Mouse (Mus musculus) spleen, embryonic (tissue): ENCODE data around the gene Fkbp4.

Source experiments
- CTCF ChIA-PET: fragments of 350-600 bp; sonication (Branson Sonifier 250); formaldehyde crosslinking; loops from one replicate; lab custom pipeline; 2022; lab: Charles Lee

Fkbp4 gene

GRCm38 (mm10) chr6:128438317-128438870 is at the start of gene Fkbp4:
Gene Fkbp4, minus strand, starts transcription at chr6:128438677.
- CTCF ChIA-PET = no interaction called here

GRCm38 (mm10) chr6:128487736-128488135 is 49.3 kb upstream of the Fkbp4 start:
- CTCF ChIA-PET = no interaction called here

DNA sequence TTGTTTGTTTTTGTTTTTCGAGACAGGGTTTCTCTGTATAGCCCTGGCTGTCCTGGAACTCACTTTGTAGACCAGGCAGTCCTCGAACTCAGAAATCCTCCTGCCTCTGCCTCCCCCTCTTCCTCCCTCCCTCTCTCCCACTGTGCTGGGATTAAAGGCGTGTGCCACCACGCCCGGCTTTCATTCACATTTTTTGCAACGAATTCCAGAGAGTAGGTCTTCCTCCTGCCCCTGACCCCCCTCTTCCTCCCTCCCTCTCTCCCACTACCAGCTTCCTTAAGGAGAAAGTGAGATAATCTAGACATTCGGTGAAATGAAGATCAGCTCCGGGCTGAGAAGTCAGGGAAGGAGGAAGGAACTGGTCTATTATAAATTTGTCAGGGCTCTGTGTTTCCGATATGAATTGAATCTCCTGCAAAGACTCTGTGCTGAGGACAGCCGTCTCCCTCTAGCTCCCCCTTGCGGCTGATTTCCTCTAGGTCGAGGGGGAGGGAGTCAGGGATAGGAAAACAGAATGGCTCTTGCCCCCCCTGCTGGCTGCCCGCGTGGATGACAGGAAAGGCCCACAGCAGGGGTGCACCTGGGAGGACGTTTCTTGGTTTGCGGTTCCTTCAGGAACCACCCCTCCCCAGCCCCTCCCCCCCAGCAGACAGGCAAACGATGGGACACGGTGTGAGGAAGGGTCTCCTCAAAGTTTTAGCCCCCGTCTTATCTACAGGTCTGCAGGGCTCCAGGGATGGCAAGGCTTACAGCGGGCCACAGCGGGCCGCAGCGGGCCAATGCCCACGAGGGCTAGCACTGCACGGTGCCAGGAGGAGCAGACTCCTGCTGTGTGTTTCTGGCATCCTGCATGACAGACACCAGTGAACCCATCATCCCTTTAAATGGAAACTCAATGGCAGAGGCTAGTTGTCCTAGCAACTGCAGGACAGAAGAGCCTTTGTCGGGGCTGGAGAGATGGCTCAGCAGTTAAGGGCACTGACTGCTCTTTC is 41.3 kb upstream of the Fkbp4 start:
- CTCF ChIA-PET = interaction anchor here (1.0 kb wide), 1 partner anchor 11 kb away, joined by 3 read pairs; no protein-coding TSS in a partner anchor

- CTCF ChIA-PET = no interaction called here
Measured at GRCm38 (mm10) chr6:128477495-128477894, 39.0 kb upstream of the Fkbp4 start.

- CTCF ChIA-PET = no interaction called here
Measured at GRCm38 (mm10) chr6:128474112-128474511, 35.6 kb upstream of the Fkbp4 start.

DNA sequence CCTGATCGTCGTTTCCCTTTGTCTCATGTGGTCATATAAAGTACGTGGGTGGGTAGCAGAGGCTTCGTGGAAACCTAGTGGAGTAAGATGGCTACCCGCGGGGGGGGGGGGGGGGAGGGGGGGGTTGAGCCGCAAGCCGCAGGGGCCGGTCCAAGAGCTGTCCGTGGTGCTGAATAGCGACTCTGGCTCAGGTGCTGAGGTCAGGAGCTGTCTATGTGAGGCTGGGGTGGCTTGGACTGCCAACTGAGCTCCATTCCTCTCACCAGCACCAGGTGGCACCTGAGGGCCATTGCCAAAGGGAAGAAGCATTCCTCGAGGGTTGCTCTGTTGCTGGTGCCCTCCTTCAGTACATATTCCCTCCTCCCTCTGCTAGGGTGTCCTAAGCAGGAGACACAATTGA is 31.0 kb upstream of the Fkbp4 start:
- CTCF ChIA-PET = interaction anchor here (1.4 kb wide), 1 partner anchor 10 kb away, joined by 3 read pairs; no protein-coding TSS in a partner anchor

DNA sequence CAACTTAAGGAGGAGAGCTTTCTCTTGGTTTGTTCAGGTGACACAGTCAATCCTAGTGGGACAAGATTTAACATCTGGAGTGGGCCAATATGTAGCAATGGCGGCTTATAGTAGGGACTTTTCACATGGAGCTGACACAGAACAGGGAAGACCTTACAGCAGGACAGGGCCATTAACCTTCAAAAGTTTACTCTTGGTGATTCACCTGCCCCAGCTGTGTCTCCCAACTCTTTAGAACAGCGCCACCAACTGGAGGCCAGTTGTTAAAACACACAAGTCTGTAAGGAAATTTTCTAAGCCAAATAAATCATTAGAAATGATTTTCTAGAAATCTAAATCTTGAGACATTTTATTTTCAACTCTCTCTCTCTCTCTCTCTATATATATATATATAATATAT is 28.8 kb upstream of the Fkbp4 start:
- CTCF ChIA-PET = no interaction called here

- CTCF ChIA-PET = no interaction called here
Measured at GRCm38 (mm10) chr6:128466563-128466962, 28.1 kb upstream of the Fkbp4 start.

GRCm38 (mm10) chr6:128466043-128466442 is 27.6 kb upstream of the Fkbp4 start:
- CTCF ChIA-PET = no interaction called here

DNA sequence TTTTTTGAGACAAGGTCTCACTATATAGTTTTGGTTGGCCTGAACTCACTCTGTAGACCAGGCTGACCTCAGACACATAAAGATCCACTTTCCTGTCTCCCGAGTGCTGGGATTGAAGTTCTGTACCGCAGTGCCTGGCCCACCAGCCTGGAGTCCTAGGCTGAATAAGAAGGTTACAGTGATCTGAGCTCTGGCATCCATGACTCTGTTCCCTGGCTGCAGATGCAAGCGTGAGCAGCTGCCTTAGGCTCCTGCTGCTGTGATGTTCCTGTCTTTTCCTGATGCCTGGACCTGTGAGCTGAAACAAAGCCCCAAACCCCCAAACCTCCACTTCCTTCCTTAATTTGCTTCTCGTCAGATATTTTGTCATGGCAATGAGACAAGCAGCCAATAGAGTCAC is 26.5 kb upstream of the Fkbp4 start:
- CTCF ChIA-PET = no interaction called here

GRCm38 (mm10) chr6:128461606-128462005 is 23.1 kb upstream of the Fkbp4 start:
- CTCF ChIA-PET = no interaction called here

- CTCF ChIA-PET = no interaction called here
Measured at GRCm38 (mm10) chr6:128460729-128461503, 22.4 kb upstream of the Fkbp4 start.

DNA sequence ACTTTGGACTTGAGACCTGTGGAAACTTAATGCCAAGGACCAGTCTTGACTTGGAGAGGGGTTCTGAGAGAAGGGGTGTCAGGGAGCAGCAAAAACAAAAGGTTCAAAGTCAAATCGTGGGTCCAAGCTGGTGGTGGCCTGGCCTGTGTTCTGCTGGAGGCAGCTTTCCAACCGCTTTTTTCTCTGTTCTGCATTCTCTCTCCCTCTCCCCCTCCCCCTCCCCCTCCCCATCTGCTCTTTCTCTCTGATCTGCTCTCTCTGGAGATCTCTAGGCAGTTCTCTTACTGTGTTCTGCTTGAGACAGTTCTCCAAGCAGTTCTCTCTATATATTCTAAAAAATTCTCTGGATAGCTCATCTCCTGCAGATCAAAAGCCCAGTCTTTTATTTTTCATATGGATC is 21.8 kb upstream of the Fkbp4 start:
- CTCF ChIA-PET = no interaction called here

DNA sequence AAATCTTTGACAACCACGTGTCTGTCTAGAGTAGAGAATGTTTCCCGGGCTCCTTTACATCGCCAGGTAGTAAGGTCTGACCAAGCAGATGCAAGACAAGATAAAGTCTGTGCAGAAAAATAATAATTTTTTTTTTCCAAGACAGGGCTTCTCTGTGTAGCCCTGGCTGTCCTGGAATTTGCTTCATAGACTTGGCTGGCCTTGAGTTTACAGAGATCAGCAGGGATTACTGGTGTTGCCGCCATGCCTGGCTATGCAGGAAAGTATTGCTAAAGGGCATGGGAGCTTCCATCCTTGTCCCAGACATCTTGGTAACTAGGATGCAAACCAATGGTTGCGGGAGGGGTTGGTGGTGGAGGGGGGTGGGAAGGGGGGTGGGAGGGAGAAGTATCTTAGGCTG is 18.7 kb upstream of the Fkbp4 start:
- CTCF ChIA-PET = no interaction called here

GRCm38 (mm10) chr6:128455835-128456605 is 17.5 kb upstream of the Fkbp4 start:
- CTCF ChIA-PET = no interaction called here

- CTCF ChIA-PET = no interaction called here
Measured at GRCm38 (mm10) chr6:128447063-128447462, 8.6 kb upstream of the Fkbp4 start.

DNA sequence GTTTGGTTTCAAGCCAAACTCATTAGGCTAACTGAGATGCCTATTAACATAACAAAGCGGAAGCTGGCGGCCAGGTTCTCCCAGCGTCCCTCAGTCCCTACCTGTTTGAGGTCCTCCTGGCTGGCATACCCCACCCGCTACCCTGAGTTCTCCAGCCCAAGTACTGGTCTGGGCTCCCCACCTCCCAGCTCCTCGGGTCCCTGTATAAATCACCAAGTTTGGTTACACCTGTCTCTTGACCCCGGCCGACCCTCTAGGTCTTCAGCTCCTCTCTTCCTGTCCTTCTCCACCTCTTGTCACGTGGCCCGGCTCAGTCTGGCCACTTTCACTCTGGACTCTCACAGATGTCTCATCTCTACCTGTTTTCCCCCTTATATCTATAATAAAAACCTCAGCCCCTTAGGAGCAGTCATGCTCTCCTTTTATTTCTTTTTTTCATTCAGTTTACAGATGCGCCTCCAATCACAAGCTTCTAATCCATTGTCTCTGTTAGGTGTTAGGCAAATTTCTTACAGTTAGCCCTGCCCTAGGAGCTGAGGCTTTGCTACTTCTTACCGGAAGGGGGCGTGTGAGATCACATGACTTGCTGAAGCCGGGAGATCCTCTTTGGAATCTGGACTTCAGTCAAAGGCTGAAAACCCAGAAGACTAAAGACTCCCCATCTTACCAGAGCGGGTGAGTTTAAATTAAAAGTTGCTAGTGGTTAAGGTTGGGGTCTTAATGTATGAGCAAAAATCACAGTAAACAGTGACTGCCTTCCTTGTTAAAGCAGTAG is 7.5 kb upstream of the Fkbp4 start:
- CTCF ChIA-PET = no interaction called here

DNA sequence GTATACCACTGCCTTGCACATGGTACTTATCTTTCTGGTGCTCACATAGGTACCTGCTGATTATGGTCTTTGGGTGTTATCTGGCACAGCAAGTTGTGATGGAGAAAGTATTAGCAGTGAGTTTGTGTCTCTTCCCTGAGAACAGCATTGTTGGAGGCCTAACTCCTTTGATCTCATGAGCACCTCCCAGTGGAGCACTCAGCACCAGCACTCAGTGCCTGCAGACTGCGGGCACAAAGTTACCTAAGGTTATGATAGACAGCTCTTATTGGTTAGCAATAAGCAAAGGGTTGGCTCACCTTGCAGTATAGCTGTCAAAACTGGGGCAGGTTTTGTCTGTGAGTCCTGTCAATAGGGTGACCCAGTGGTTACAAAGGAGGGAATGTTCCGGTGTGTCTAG is 1.8 kb upstream of the Fkbp4 start:
- CTCF ChIA-PET = interaction anchor here (0.5 kb wide), 1 partner anchor 301 kb away, joined by 3 read pairs; no protein-coding TSS in a partner anchor

GRCm38 (mm10) chr6:128438871-128439341 is 429 bp upstream of the Fkbp4 start:
- CTCF ChIA-PET = interaction anchor here (0.6 kb wide), 1 partner anchor 796 kb away, joined by 8 read pairs; no protein-coding TSS in a partner anchor

- CTCF ChIA-PET = no interaction called here
Measured at GRCm38 (mm10) chr6:128437731-128438316, 653 bp downstream of the Fkbp4 start.
